Mouse (Mus musculus) 416B (cell line): Measurements from ENCODE around the gene Msantd1.

Experiments
- DNase-seq: peaks from one replicate; pipeline ENCODE4 v3.0.0; 2011; ENCODE audit warnings: low read depth

Gene Msantd1

GRCm38 (mm10) chr5:34927648-34928047 is 19.8 kb downstream of the Msantd1 start:
- peak; percentile 41 for DNase-seq

- peak; percentile 39 for DNase-seq
Measured at GRCm38 (mm10) chr5:34930151-34930975, 22.6 kb downstream of the Msantd1 start.

GRCm38 (mm10) chr5:34931091-34931490 is 23.3 kb downstream of the Msantd1 start:
- DNase-seq, result no peak

GRCm38 (mm10) chr5:34931516-34932457 is 24.0 kb downstream of the Msantd1 start:
- no peak for DNase-seq

- no peak for DNase-seq
Measured at GRCm38 (mm10) chr5:34932458-34932806, 24.6 kb downstream of the Msantd1 start.

GRCm38 (mm10) chr5:34933461-34933860 is 25.6 kb downstream of the Msantd1 start:
- DNase-seq, result peak; percentile 42

- no peak for DNase-seq
Measured at GRCm38 (mm10) chr5:34941710-34942470, 34.1 kb downstream of the Msantd1 start.

- DNase-seq, result peak; percentile 95
Measured at GRCm38 (mm10) chr5:34943428-34943827, 35.6 kb downstream of the Msantd1 start.

GRCm38 (mm10) chr5:34948861-34949760 is 41.3 kb downstream of the Msantd1 start, which contains the start of gene Rgs12:
TSS of gene Rgs12 (plus strand) at chr5:34949445.
- peak; percentile 86 for DNase-seq

GRCm38 (mm10) chr5:34949769-34950211 is 42.0 kb downstream of the Msantd1 start:
- DNase-seq, result peak; percentile 42

- DNase-seq, result no peak
Measured at GRCm38 (mm10) chr5:34950486-34951160, 42.8 kb downstream of the Msantd1 start.

- no peak for DNase-seq
Measured at GRCm38 (mm10) chr5:34951161-34951834, 43.5 kb downstream of the Msantd1 start.

- DNase-seq, result no peak
Measured at GRCm38 (mm10) chr5:34954508-34954907, 46.7 kb downstream of the Msantd1 start.

GRCm38 (mm10) chr5:34955630-34956029 is 47.8 kb downstream of the Msantd1 start:
- peak; percentile 78 for DNase-seq

GRCm38 (mm10) chr5:34956151-34956550 is 48.3 kb downstream of the Msantd1 start:
- no peak for DNase-seq

- DNase-seq, result no peak
Measured at GRCm38 (mm10) chr5:34957015-34957414, 49.2 kb downstream of the Msantd1 start.

GRCm38 (mm10) chr5:34960021-34960420 is 52.2 kb downstream of the Msantd1 start:
- DNase-seq, result no peak

- DNase-seq, result no peak
Measured at GRCm38 (mm10) chr5:34965531-34965930, 57.7 kb downstream of the Msantd1 start.

GRCm38 (mm10) chr5:34968386-34968785 is 60.6 kb downstream of the Msantd1 start:
- no peak for DNase-seq

GRCm38 (mm10) chr5:34972471-34972870 is 64.7 kb downstream of the Msantd1 start:
- DNase-seq, result no peak
